Mouse (Mus musculus) MEL (cell line): ENCODE data around the gene Vmn1r10. TPM values are rescaled to one million over a fixed set of nuclear protein-coding genes. Genes with fewer than 3 reads are reported as not detected.

Source experiments
- DNase-seq: peaks from one replicate; pipeline ENCODE4 v3.0.0; 2011; ENCODE audit warnings: low read depth, low spot score
- H3K27ac ChIP-seq: 2 replicates; pipeline ENCODE4 v1.5.1; 2012; ENCODE audit warnings: low read depth, mild to moderate bottlenecking, control low read depth, low read length, moderate library complexity; ENCODE audit not compliant: control insufficient read depth
- H3K27me3 ChIP-seq, 2 experiments: fragments of 150-350 bp in 1 of 2; sonication (generic) in 1 of 2; 2 replicates each; pipeline ENCODE4 v1.6.1; 2012; ENCODE audit warnings: low read length in 2 of 2, mild to moderate bottlenecking in 2 of 2, improper control_type of control experiment in 1 of 2, moderate library complexity in 1 of 2; ENCODE audit not compliant: insufficient read depth in 2 of 2, control insufficient read depth in 1 of 2
- H3K36me3 ChIP-seq, 2 experiments: 2 replicates each; pipeline ENCODE4 v1.6.1; 2012 to 2014; ENCODE audit warnings: low read length in 2 of 2, improper control_type of control experiment in 1 of 2, inconsistent platforms in 1 of 2, mild to moderate bottlenecking in 1 of 2; ENCODE audit not compliant: insufficient read depth in 2 of 2, control insufficient read depth in 1 of 2
- H3K4me1 ChIP-seq, 2 experiments: fragments of 150-350 bp in 1 of 2; sonication (generic) in 1 of 2; 2 replicates each; pipeline ENCODE4 v1.6.1; 2012; ENCODE audit warnings: low read length in 2 of 2, improper control_type of control experiment in 1 of 2, mild to moderate bottlenecking in 1 of 2; ENCODE audit not compliant: insufficient read depth in 2 of 2, control insufficient read depth in 1 of 2
- H3K4me3 ChIP-seq, 2 experiments: fragments of 150-350 bp in 1 of 2; sonication (generic) in 1 of 2; 2 replicates each; pipeline ENCODE4 v1.5.1; 2012; ENCODE audit warnings: low read depth in 2 of 2, low read length in 2 of 2, mild to moderate bottlenecking in 2 of 2, moderate library complexity in 2 of 2, control low read depth in 1 of 2, improper control_type of control experiment in 1 of 2; ENCODE audit not compliant: control insufficient read depth in 1 of 2, insufficient read depth in 1 of 2
- H3K79me2 ChIP-seq: 2 replicates; pipeline ENCODE4 v1.6.1; 2012; ENCODE audit warnings: mild to moderate bottlenecking, low read length, moderate library complexity; ENCODE audit not compliant: control insufficient read depth, poor library complexity, insufficient read depth
- H3K9ac ChIP-seq: 2 replicates; pipeline ENCODE4 v1.6.1; 2012; ENCODE audit warnings: low read depth, mild to moderate bottlenecking, control low read depth, low read length, moderate library complexity; ENCODE audit not compliant: control insufficient read depth, poor library complexity, severe bottlenecking
- H3K9me3 ChIP-seq: fragments of 150-350 bp; sonication (generic); replicated peaks from 2 replicates; pipeline ENCODE4 v1.6.1; 2012; ENCODE audit warnings: mild to moderate bottlenecking, low read length, improper control_type of control experiment, moderate library complexity; ENCODE audit not compliant: insufficient read depth
- CTCF ChIP-seq, 3 experiments: IDR thresholded peaks in 2 of 3; conservative IDR thresholded peaks in 1 of 3; 2 replicates each; pipeline ENCODE4 v1.5.1; 2011 to 2012; ENCODE audit warnings: low read length in 3 of 3, low read depth in 2 of 3, mild to moderate bottlenecking in 2 of 3, improper control_type of control experiment in 1 of 3, inconsistent platforms in 1 of 3, mixed read lengths in 1 of 3, moderate library complexity in 1 of 3; ENCODE audit not compliant: control insufficient read depth in 1 of 3, insufficient read depth in 1 of 3, poor library complexity in 1 of 3, severe bottlenecking in 1 of 3
- JUND ChIP-seq: IDR thresholded peaks from 2 replicates; pipeline ENCODE4 v1.6.1; 2011; ENCODE audit warnings: low read depth, mild to moderate bottlenecking, improper control_type of control experiment, low read length
- MAFK ChIP-seq: IDR thresholded peaks from 2 replicates; pipeline ENCODE4 v1.6.1; 2011; ENCODE audit warnings: low read depth, mild to moderate bottlenecking, low read length, improper control_type of control experiment, borderline replicate concordance
- MAX ChIP-seq: IDR thresholded peaks from 2 replicates; pipeline ENCODE4 v1.6.1; 2011; ENCODE audit warnings: low read length, improper control_type of control experiment
- MXI1 ChIP-seq: IDR thresholded peaks from 2 replicates; pipeline ENCODE4 v1.6.1; 2011; ENCODE audit warnings: mild to moderate bottlenecking, low read depth, low read length, improper control_type of control experiment
- NELFE ChIP-seq: IDR thresholded peaks from 2 replicates; pipeline ENCODE4 v1.6.1; 2011; ENCODE audit warnings: low read depth, low read length, improper control_type of control experiment
- NRF1 ChIP-seq: IDR thresholded peaks from 2 replicates; pipeline ENCODE4 v1.6.1; 2014; ENCODE audit warnings: low read depth, mild to moderate bottlenecking, inconsistent platforms, low read length, improper control_type of control experiment, moderate library complexity; ENCODE audit not compliant: poor library complexity, insufficient read depth, severe bottlenecking
- POLR2AphosphoS5 ChIP-seq: IDR thresholded peaks from 2 replicates; pipeline ENCODE4 v1.6.1; 2012; ENCODE audit warnings: low read depth, borderline replicate concordance, mild to moderate bottlenecking, inconsistent platforms, low read length, moderate library complexity, mixed read lengths
- RAD21 ChIP-seq: IDR thresholded peaks from 2 replicates; pipeline ENCODE4 v1.6.1; 2011; ENCODE audit warnings: mild to moderate bottlenecking, low read depth, low read length, improper control_type of control experiment
- SIN3A ChIP-seq: IDR thresholded peaks from 2 replicates; pipeline ENCODE4 v1.6.1; 2012; ENCODE audit warnings: low read length, improper control_type of control experiment, inconsistent platforms
- SMC3 ChIP-seq: IDR thresholded peaks from 2 replicates; pipeline ENCODE4 v1.6.1; 2011; ENCODE audit warnings: low read depth, low read length, improper control_type of control experiment
- TCF12 ChIP-seq: IDR thresholded peaks from 2 replicates; pipeline ENCODE4 v1.6.1; 2014; ENCODE audit warnings: low read depth, mild to moderate bottlenecking, inconsistent platforms, low read length, improper control_type of control experiment, moderate library complexity
- USF1 ChIP-seq: IDR thresholded peaks from 2 replicates; pipeline ENCODE4 v1.6.1; 2014; ENCODE audit warnings: low read depth, mild to moderate bottlenecking, inconsistent platforms, low read length, improper control_type of control experiment, moderate library complexity
- USF2 ChIP-seq, 2 experiments: IDR thresholded peaks; 2 replicates each; pipeline ENCODE4 v1.6.1; 2011 to 2012; ENCODE audit warnings: improper control_type of control experiment in 2 of 2, low read length in 2 of 2, borderline replicate concordance in 1 of 2, inconsistent platforms in 1 of 2, low read depth in 1 of 2, mild to moderate bottlenecking in 1 of 2; ENCODE audit not compliant: insufficient read depth in 1 of 2
- ZC3H11A ChIP-seq: IDR thresholded peaks from 2 replicates; pipeline ENCODE4 v1.6.1; 2012; ENCODE audit warnings: low read depth, mild to moderate bottlenecking, inconsistent platforms, low read length, improper control_type of control experiment
- ZKSCAN1 ChIP-seq: IDR thresholded peaks from 2 replicates; pipeline ENCODE4 v1.6.1; 2012; ENCODE audit warnings: low read depth, mild to moderate bottlenecking, inconsistent platforms, low read length, improper control_type of control experiment, moderate library complexity
- ZMIZ1 ChIP-seq: IDR thresholded peaks from 2 replicates; pipeline ENCODE4 v1.6.1; 2012; ENCODE audit warnings: low read depth, mild to moderate bottlenecking, inconsistent platforms, low read length, improper control_type of control experiment, moderate library complexity
- polyA plus RNA-seq, 2 experiments: library from polyadenylated mRNA; stranded (reverse) in 1 of 2; unstranded in 1 of 2; fragments of >175 nt in 1 of 2; fragments of >200 nt in 1 of 2; gene quantifications; 2 replicates each; pipeline versions ENCODE4 v1.2.1 to v1.2.4; 2012; ENCODE audit warnings: low replicate concordance in 2 of 2, low read depth in 1 of 2; ENCODE audit not compliant: insufficient read length in 2 of 2, insufficient read depth in 1 of 2, missing spikeins in 1 of 2
- total RNA-seq: library from RNA; depleted of rRNA; stranded (reverse); fragments of 300-350 nt; gene quantifications from 2 replicates; pipeline ENCODE4 v1.2.3, GENCODE M21; 2012; rRNA removed

The Vmn1r10 gene
- total RNA-seq (not detected in 2 replicates), polyA plus RNA-seq (not detected)

DNA sequence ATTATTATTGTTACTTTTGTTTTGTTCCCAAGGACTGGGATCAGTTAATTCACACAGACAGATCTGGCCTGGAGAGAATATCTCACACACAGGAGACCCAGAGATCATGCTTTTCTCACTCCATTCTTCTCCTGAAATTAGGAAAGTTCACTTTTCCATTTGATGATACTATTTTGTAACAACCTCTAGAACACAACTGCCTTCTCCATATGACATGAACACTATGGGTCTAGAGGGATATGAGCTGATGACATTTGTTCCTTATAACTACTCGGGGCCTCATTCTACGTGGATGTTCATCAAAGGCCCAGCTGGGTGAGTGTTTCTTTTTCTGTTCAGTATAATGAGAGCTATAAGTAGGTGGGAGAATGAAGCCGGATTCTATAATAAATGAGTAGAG, at the start of gene Vmn1r10:
Gene Vmn1r10, plus strand, starts transcription at position 301 of the 400 bp plus-strand sequence.
- Histone ChIP-seq H3K27ac (no peak within 1 kb of the TSS), H3K4me3 (no peak within 1 kb of the TSS), H3K9ac (no peak within 1 kb of the TSS), H3K4me1 (no peaks in the 10 kb centered on the region), H3K36me3 (no peaks in the 10 kb centered on the region), H3K27me3 (no peaks in the 10 kb centered on the region), H3K9me3 (no peaks in the 10 kb centered on the region), H3K79me2 (no peaks in the 10 kb centered on the region)
- no peak for DNase-seq
- no peak for TF ChIP-seq MAFK
- no peak for TF ChIP-seq ZKSCAN1
- TF ChIP-seq MAX, result no peak
- TF ChIP-seq USF1, result no peak
- TF ChIP-seq TCF12, result no peak
- no peak for TF ChIP-seq USF2 (IDR thresholded peaks at IDR 0.05; ENCODE audit: borderline replicate concordance in 1 of 2, insufficient read depth in 1 of 2, low read depth in 1 of 2, low read length in 2 of 2)
- no peak for TF ChIP-seq POLR2AphosphoS5
- TF ChIP-seq SIN3A, result no peak
- TF ChIP-seq JUND, result no peak
- TF ChIP-seq ZC3H11A, result no peak
- TF ChIP-seq NELFE, result no peak
- TF ChIP-seq ZMIZ1, result no peak
- TF ChIP-seq MXI1, result no peak

DNA sequence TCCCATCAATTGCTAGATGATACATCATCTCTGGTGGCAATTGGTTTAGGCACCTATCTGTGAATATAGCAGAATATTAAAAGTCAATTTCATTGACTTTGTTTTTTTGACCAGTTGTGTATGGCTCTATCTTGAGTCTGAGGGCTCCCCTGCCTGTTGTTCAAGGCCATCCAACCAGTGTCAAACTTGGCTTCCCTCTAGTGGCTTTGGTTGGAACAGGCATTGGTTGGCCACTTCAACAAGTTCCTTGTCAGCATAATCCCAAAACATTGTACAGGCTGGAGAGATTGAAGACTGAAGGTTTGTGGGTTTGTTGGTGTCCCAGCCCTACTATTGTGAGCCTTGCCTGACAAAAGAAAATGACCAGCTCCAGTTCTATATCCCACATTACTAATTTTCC, 45.5 kb upstream of the Vmn1r10 start:
- H3K4me1 ChIP-seq, result no peaks in the 10 kb centered on the region
- TF ChIP-seq MAX (no peak), RAD21 (peak; percentile 46), NRF1 (no peak), CTCF (IDR thresholded peaks at IDR 0.05 in 2 of 3, conservative IDR thresholded peaks at IDR 0.05 in 1 of 3; ENCODE audit: control insufficient read depth in 1 of 3, insufficient read depth in 1 of 3, low read depth in 2 of 3, low read length in 3 of 3, poor library complexity in 1 of 3, severe bottlenecking in 1 of 3) (peak; percentile 11 to 43 (median 22); a peak in 3 of 6 replicates), SMC3 (peak; percentile 55), ZC3H11A (0 out of 2 replicates have a peak, but pooled peaks have one; percentile 23)
- DNase-seq, result peak; percentile 31
- H3K27ac ChIP-seq, result no peak overlapping the region
- no peaks in the 10 kb centered on the region for H3K9me3 ChIP-seq
- H3K9ac ChIP-seq, result no peak overlapping the region
- H3K27me3 ChIP-seq, result no peaks in the 10 kb centered on the region; a peak in 1 of 4 replicates
- H3K36me3 ChIP-seq, result no peaks in the 10 kb centered on the region
- H3K79me2 ChIP-seq, result no peaks in the 10 kb centered on the region
- no peak overlapping the region for H3K4me3 ChIP-seq
